Mouse (Mus musculus) lung, postnatal 14 days (tissue): ENCODE results near the gene Gm7861.
"Not testable (repeated sequence)": the region's sequence is repeated elsewhere in the genome, so short reads cannot be mapped to it uniquely, and the experiment has no call there.

Source experiments
- DNase-seq: peaks from one replicate; pipeline ENCODE4 v3.0.0; 2021

Gene Gm7861

GRCm38 (mm10) chr8:21594408-21594807 lies at the start of gene Gm7861:
Gene Gm7861 (minus strand): TSS chr8:21594508.
- DNase-seq: not testable (repeated sequence)

DNA sequence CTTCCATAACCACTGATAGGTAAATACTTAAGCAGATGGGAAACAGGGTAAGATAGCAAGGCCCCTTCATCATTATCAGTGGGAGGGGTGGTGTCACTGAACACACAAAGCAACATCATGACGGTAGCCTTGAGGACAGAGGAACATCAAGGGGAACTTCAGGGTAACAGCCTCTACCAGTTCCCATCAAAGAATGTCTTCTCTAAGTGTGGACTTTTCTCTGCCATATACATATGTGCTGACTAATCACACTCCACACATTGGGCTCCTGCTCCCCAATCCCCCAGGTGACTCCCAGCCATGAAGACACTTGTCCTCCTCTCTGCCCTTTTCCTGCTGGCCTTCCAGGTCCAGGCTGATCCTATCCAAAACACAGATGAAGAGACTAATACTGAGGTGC lies 23.6 kb upstream of the Gm7861 start, which contains the start of gene Defa26:
TSS of gene Defa26 (plus strand) at position 301 of the 400 bp plus-strand sequence.
- not testable (repeated sequence) for DNase-seq

GRCm38 (mm10) chr8:21582706-21583105 lies 11.6 kb downstream of the Gm7861 start, which contains the start of gene Defa28:
Gene Defa28 (plus strand): TSS chr8:21583006.
- not testable (repeated sequence) for DNase-seq

GRCm38 (mm10) chr8:21565086-21565485 lies 29.2 kb downstream of the Gm7861 start, which contains the start of gene Defa37:
Gene Defa37 (plus strand): TSS chr8:21565386.
- not testable (repeated sequence) for DNase-seq
